Mouse (Mus musculus) lung, embryonic 14.5 days (tissue): ENCODE data around the gene Wasf2. TPM values are rescaled to one million over a fixed set of nuclear protein-coding genes. Genes with fewer than 3 reads are reported as not detected.

Experiments
- ATAC-seq: fragments of 200-750 bp; cut with Nextera tagmentation; 2 replicates; pipeline ENCODE4 v1.8.0; 2017; ENCODE audit warnings: mild to moderate bottlenecking, moderate TSS enrichment, moderate library complexity; ENCODE audit not compliant: insufficient read depth
- DNase-seq: peaks from one replicate; pipeline ENCODE4 v3.0.0-alpha.2; 2015
- H3K27ac ChIP-seq: fragments of 300-500 bp; sonication (generic); 2 replicates; pipeline ENCODE4 v1.5.1; 2014; ENCODE audit warnings: low read depth, mild to moderate bottlenecking, moderate library complexity
- H3K27me3 ChIP-seq: fragments of 300-500 bp; sonication (generic); 2 replicates; pipeline ENCODE4 v1.6.1; 2014; ENCODE audit warnings: low read length, control low read depth; ENCODE audit not compliant: insufficient read depth
- H3K36me3 ChIP-seq: fragments of 300-500 bp; sonication (generic); 2 replicates; pipeline ENCODE4 v1.6.1; 2014; ENCODE audit warnings: control low read depth; ENCODE audit not compliant: insufficient read depth
- H3K4me1 ChIP-seq: fragments of 300-500 bp; sonication (generic); 2 replicates; pipeline ENCODE4 v1.6.1; 2014; ENCODE audit warnings: antibody characterized with exemption, control low read depth; ENCODE audit not compliant: insufficient read depth
- H3K4me2 ChIP-seq: fragments of 300-500 bp; sonication (generic); 2 replicates; pipeline ENCODE4 v1.6.1; 2014; ENCODE audit warnings: mild to moderate bottlenecking
- H3K4me3 ChIP-seq: fragments of 300-500 bp; sonication (generic); 2 replicates; pipeline ENCODE4 v1.5.1; 2014; ENCODE audit warnings: low read depth, low read length
- H3K9ac ChIP-seq: fragments of 300-500 bp; sonication (generic); 2 replicates; pipeline ENCODE4 v1.6.1; 2014
- H3K9me3 ChIP-seq: fragments of 300-500 bp; sonication (generic); 2 replicates; pipeline ENCODE4 v1.6.1; 2016; ENCODE audit warnings: low read depth, low read length, control low read depth
- CTCF ChIP-seq: IDR thresholded peaks from 2 replicates; pipeline ENCODE4 v1.5.1; 2016; ENCODE audit warnings: antibody characterized with exemption, low read depth
- WGBS: fragments of 180-500 bp; shearing (Covaris S2); extraction: QIAGEN DNeasy Blood & Tissue Kit; methylation state at CpG from one replicate; pipeline ENCODE4 v1.1.7; 2014; 5-methylcytosine and 5-hydroxymethylcytosine counted together
- polyA plus RNA-seq: library from polyadenylated mRNA; unstranded; fragments of >200 nt; fragmentation: Nextera tagmentation; extraction: Ambion mirVana; gene quantifications from 2 replicates; pipeline ENCODE4 v1.2.1, GENCODE M21; 2014

The Wasf2 gene
- polyA plus RNA-seq, 1 experiment from 2014 or later: 101 TPM

GRCm38 (mm10) chr4:133085783-133086342 is 44.4 kb upstream of the Wasf2 start:
- Histone ChIP-seq H3K27me3 (no peaks in the 10 kb centered on the region), H3K4me1 (peaks cover 62% of the 10 kb centered on the region), H3K9me3 (no peaks in the 10 kb centered on the region), H3K4me3 (peak overlapping the region; percentile 38), H3K27ac (peak overlapping the region; percentile 94), H3K9ac (peak overlapping the region; percentile 50), H3K36me3 (no peaks in the 10 kb centered on the region; the same call in 1 of the 2 replicates), H3K4me2 (peak overlapping the region; percentile 90)
- peak; percentile 82 for DNase-seq
- WGBS: 4% methylated on average over 12 of the region's 12 CpGs
- TF ChIP-seq CTCF: no peak
- 0 out of 2 replicates have a peak, but pooled peaks have one; percentile 21 for ATAC-seq

GRCm38 (mm10) chr4:133087177-133087714 is 43.1 kb upstream of the Wasf2 start:
- peak overlapping the region; percentile 33; the same call in 1 of the 2 replicates for H3K9ac ChIP-seq
- H3K4me2 ChIP-seq: 0 out of 2 replicates have a peak overlapping the region, but pooled peaks have one; percentile 15
- no peak overlapping the region for H3K4me3 ChIP-seq
- DNase-seq (no peak), ATAC-seq (no peak)
- H3K27me3 ChIP-seq: no peaks in the 10 kb centered on the region
- no peaks in the 10 kb centered on the region for H3K9me3 ChIP-seq
- 82% methylated on average over 6 of the region's 6 CpGs for WGBS
- H3K36me3 ChIP-seq: no peaks in the 10 kb centered on the region
- H3K4me1 ChIP-seq: peaks cover 73% of the 10 kb centered on the region
- TF ChIP-seq CTCF: no peak
- H3K27ac ChIP-seq: peak overlapping the region; percentile 94

DNA sequence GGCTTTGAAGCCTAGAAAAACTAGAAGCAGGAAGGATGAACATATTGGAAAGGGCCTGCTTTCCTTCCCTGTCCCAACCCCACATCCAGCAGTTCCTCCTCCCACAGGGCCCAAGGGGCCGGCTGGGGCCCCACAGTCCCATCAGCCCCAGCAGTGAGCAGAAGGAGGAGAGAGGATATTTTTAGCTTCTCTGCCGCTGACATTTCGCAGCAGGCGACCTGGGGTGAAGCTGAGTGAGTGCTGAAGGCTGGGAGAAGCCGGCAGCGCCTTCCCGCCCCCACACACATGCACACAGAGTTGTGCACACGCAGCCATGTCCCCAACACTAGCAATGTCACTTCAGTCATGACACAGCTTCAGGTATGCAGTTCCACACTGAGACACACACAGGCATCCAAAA is 42.5 kb upstream of the Wasf2 start:
- H3K9me3 ChIP-seq: no peaks in the 10 kb centered on the region
- 0 out of 2 replicates have a peak overlapping the region, but pooled peaks have one; percentile 10 for H3K4me2 ChIP-seq
- peaks cover 74% of the 10 kb centered on the region for H3K4me1 ChIP-seq
- ATAC-seq (peak; percentile 5; the same call in 1 of the 2 replicates), DNase-seq (peak; percentile 90)
- H3K27me3 ChIP-seq: no peaks in the 10 kb centered on the region
- H3K9ac ChIP-seq: peak overlapping the region; percentile 33; the same call in 1 of the 2 replicates
- H3K4me3 ChIP-seq: no peak overlapping the region
- no peak for TF ChIP-seq CTCF
- WGBS: 17% methylated on average over 8 of the region's 8 CpGs
- peak overlapping the region; percentile 94 for H3K27ac ChIP-seq
- H3K36me3 ChIP-seq: no peaks in the 10 kb centered on the region

DNA sequence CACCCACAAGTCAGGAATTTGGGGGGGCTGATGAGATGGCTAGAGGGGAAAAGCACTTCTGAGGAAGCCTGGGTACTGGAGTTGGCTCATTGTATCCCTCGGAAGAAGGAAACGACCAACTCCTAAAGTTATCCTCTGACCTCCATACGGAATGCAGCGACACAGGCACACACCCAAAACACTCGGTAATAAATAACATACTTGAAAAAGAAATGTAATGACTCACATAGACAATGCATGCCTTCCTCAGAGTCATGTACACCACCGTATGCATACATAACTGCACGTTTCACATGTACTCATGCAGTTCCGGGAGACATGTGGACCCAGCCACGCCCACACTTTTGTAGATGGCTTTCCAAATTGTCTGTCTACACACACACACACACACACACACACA is 41.0 kb upstream of the Wasf2 start:
- Histone ChIP-seq H3K36me3 (no peaks in the 10 kb centered on the region), H3K4me3 (no peak overlapping the region), H3K9me3 (no peaks in the 10 kb centered on the region), H3K27ac (peak overlapping the region; percentile 95), H3K9ac (no peak overlapping the region), H3K27me3 (no peaks in the 10 kb centered on the region), H3K4me2 (no peak overlapping the region), H3K4me1 (peaks cover 81% of the 10 kb centered on the region)
- TF ChIP-seq CTCF: no peak
- no peak for ATAC-seq
- WGBS: 64% methylated on average over 9 of the region's 9 CpGs
- no peak for DNase-seq

DNA sequence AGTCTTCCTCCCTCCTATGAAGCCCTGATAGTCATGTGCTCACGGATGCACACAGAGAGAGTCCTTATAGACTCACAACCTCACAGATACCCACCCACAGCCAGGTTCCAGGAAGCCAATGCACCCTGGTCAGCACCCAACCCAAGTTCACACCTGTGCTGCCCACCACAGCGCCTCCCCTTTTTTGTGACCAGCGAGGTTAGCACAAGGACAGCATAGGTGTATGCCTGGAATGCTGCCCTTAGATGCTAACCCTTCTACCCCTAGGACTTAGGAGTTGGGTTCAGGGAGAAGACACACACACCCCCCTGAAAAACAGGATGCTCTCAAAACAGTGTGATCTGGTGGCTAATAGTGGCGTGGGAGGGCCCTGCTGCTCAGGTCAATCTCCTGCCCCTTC is 40.5 kb upstream of the Wasf2 start:
- WGBS: 59% methylated on average over 4 of the region's 4 CpGs
- Histone ChIP-seq H3K27me3 (no peaks in the 10 kb centered on the region), H3K4me2 (peak overlapping the region; percentile 31; the same call in 1 of the 2 replicates), H3K4me3 (no peak overlapping the region), H3K4me1 (peaks cover 81% of the 10 kb centered on the region), H3K36me3 (no peaks in the 10 kb centered on the region), H3K27ac (peak overlapping the region; percentile 95), H3K9ac (peak overlapping the region; percentile 10; the same call in 1 of the 2 replicates), H3K9me3 (no peaks in the 10 kb centered on the region)
- TF ChIP-seq CTCF: no peak
- ATAC-seq (no peak), DNase-seq (no peak)

DNA sequence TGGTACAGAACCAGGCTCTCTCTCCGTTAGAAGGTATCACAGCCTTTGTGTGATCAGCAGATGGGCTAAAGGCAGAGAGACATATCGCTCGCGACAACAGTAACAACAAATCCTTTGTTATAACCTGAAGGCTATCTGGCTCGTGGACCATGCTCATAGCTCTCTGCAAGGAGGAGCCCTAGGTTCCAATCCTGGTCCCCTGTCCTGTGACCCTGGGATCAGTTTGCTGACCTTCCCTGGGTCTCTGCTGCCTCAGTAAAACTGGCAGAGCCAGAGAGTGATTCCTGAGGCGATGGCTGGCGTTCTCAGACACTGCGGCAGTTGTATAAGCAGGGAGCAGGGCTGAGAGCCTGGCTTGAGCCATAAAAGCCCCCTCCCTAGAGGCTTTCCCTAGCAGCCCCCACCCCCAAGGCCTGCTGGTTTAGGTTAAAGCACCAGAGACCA is 40.0 kb upstream of the Wasf2 start:
- ATAC-seq: no peak; the same call in none of the 2 replicates
- Histone ChIP-seq H3K4me3 (no peak overlapping the region; the same call in 1 of the 2 replicates), H3K27me3 (no peaks in the 10 kb centered on the region), H3K27ac (peak overlapping the region; percentile 95), H3K9ac (peak overlapping the region; percentile 10; the same call in 1 of the 2 replicates), H3K4me2 (peak overlapping the region; percentile 31), H3K36me3 (no peaks in the 10 kb centered on the region), H3K9me3 (no peaks in the 10 kb centered on the region), H3K4me1 (peaks cover 81% of the 10 kb centered on the region)
- no peak for TF ChIP-seq CTCF
- 18% methylated on average over 8 of the region's 8 CpGs for WGBS
- DNase-seq: no peak

GRCm38 (mm10) chr4:133090720-133091458 is 39.4 kb upstream of the Wasf2 start:
- H3K4me3 ChIP-seq: no peak overlapping the region; the same call in 1 of the 2 replicates
- H3K9me3 ChIP-seq: no peaks in the 10 kb centered on the region
- peak; percentile 94 for DNase-seq
- peak overlapping the region; percentile 95 for H3K27ac ChIP-seq
- peak; percentile 75 for ATAC-seq
- 0 out of 2 replicates have a peak overlapping the region, but pooled peaks have one; percentile 21 for H3K9ac ChIP-seq
- peaks cover 79% of the 10 kb centered on the region for H3K4me1 ChIP-seq
- TF ChIP-seq CTCF: no peak
- H3K27me3 ChIP-seq: no peaks in the 10 kb centered on the region
- peak overlapping the region; percentile 31 for H3K4me2 ChIP-seq
- WGBS: 5% methylated on average over 18 of the region's 18 CpGs
- H3K36me3 ChIP-seq: no peaks in the 10 kb centered on the region
